Mouse (Mus musculus) CD8-positive naive resting alpha-beta T cell, adult 2 months (primary cell): ENCODE results near the gene Zfr.
A peak's percentile ranks its signal among the peaks of the same experiment; 100 is the strongest.

Experiments
- DNase-seq, 2 experiments: peaks; one replicate each; pipeline ENCODE4 v3.0.0; 2022; ENCODE audit warnings: low read depth in 2 of 2, low spot score in 2 of 2

The Zfr gene

GRCm38 (mm10) chr15:12117242-12118092, at the start of gene Zfr:
TSS of gene Zfr (plus strand) at chr15:12117831.
- peak; percentile 92 to 93 for DNase-seq

- DNase-seq = no peak
Observed at GRCm38 (mm10) chr15:12067971-12068370, 49.7 kb upstream of the Zfr start.

- DNase-seq = no peak
Observed at GRCm38 (mm10) chr15:12068395-12069218, 49.0 kb upstream of the Zfr start.

GRCm38 (mm10) chr15:12072709-12073336, 44.8 kb upstream of the Zfr start:
- DNase-seq = no peak

GRCm38 (mm10) chr15:12074426-12074825, 43.2 kb upstream of the Zfr start:
- DNase-seq = no peak

- no peak for DNase-seq
Observed at GRCm38 (mm10) chr15:12082344-12082743, 35.3 kb upstream of the Zfr start.

- no peak for DNase-seq
Observed at GRCm38 (mm10) chr15:12084164-12084563, 33.5 kb upstream of the Zfr start.

- DNase-seq = peak; percentile 50 to 63
Observed at GRCm38 (mm10) chr15:12084859-12085258, 32.8 kb upstream of the Zfr start.

- DNase-seq = no peak
Observed at GRCm38 (mm10) chr15:12087634-12088033, 30.0 kb upstream of the Zfr start.

- no peak for DNase-seq
Observed at GRCm38 (mm10) chr15:12088091-12088490, 29.5 kb upstream of the Zfr start.

- DNase-seq = no peak
Observed at GRCm38 (mm10) chr15:12090087-12090486, 27.5 kb upstream of the Zfr start.

- no peak for DNase-seq
Observed at GRCm38 (mm10) chr15:12090981-12091669, 26.5 kb upstream of the Zfr start.

GRCm38 (mm10) chr15:12091781-12092458, 25.7 kb upstream of the Zfr start:
- DNase-seq = peak; percentile 66

- no peak for DNase-seq
Observed at GRCm38 (mm10) chr15:12093026-12093960, 24.3 kb upstream of the Zfr start.

GRCm38 (mm10) chr15:12093961-12094566, 23.6 kb upstream of the Zfr start:
- no peak for DNase-seq

- no peak for DNase-seq
Observed at GRCm38 (mm10) chr15:12096447-12096846, 21.2 kb upstream of the Zfr start.

- DNase-seq = no peak
Observed at GRCm38 (mm10) chr15:12097344-12097743, 20.3 kb upstream of the Zfr start.

- DNase-seq = no peak
Observed at GRCm38 (mm10) chr15:12100912-12101311, 16.7 kb upstream of the Zfr start.

GRCm38 (mm10) chr15:12103763-12104162, 13.9 kb upstream of the Zfr start:
- DNase-seq = no peak
